Mouse (Mus musculus) bone marrow, adult 2 months (tissue): ENCODE results near the gene Fgfr2.

Experiments
- CTCF ChIP-seq: fragments of 200-500 bp; IDR thresholded peaks from 2 replicates; pipeline ENCODE4 v1.5.1; 2011; ENCODE audit warnings: low read length, control low read depth; ENCODE audit not compliant: control insufficient read depth, insufficient read depth
- POLR2A ChIP-seq: fragments of 200-500 bp; IDR thresholded peaks from 2 replicates; pipeline ENCODE4 v1.6.1; 2011; ENCODE audit warnings: low read depth, mild to moderate bottlenecking, control low read depth, low read length, borderline replicate concordance; ENCODE audit not compliant: control insufficient read depth

DNA sequence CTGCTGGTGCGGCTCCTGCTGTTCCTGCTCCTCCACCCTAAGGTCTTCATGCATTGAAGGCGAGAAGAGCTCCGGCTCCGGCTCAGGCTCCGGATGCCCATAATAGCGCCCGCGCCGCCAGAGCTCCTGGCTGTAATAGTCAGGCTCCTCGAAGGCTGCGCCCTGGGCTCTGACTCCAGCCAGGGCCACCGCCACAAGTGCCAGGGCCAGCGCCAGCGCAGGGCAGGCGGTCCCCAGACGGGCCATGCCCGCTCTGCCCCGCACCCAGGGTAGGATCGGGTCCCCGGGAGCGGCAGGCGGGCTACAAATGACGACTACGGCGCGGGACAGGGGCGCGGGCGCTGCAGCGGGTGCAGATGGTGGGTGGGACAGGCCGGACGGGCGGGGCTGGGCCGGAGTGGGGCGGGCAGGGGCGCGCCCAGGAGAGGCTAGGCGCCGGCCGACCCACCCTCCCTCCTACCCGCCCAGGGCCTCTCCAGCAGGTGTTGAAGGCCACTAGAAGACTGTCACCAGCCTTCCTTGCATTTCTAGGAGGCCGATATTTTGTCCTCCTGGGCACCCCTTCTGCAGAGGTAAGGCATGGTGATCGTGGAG, 968.7 kb downstream of the Fgfr2 start, which contains the start of gene Cpxm2:
- TF ChIP-seq CTCF (no peak), POLR2A (no peak)
